Mouse (Mus musculus): Measurements from ENCODE around the gene Enpp1.
A peak's percentile ranks its signal among the peaks of the same experiment; 100 is the strongest.

The Enpp1 gene

GRCm38 (mm10) chr10:24711480-24712366 is at the start of gene Enpp1:
Gene Enpp1 (minus strand): TSS chr10:24712159.
- DNase-seq (ENCODE audit: low read depth, low spot score): peak; percentile 23

DNA sequence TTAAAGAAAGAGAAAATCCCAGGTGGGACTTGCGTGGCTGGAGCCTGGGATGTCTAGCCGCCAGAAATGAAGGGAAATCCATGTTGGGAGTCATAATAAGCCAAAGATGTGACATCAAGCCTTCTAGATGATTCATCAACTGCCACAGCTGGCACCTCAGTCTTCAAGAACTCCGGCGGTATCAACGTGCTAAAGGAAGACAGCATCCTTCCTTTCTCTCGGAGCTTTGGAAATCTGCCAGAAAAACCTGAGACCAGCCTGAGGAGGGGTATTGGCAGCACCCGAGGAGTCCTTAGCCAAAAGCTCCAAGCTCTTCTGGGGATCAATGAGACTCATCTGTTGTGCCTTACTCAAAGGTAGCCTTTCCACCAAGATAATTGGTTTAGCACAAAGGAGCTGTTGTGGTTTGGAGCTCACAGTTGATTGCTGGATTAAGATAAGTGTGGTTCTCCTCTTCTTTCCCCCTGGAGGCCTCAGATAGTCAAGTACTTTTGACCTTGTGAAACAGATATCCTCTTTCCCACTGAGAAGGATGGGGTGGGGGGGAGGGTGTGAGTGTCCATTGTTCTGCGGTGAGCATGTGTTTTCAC is 46.5 kb upstream of the Enpp1 start:
- no peak for DNase-seq (ENCODE audit: low read depth, low spot score)

DNA sequence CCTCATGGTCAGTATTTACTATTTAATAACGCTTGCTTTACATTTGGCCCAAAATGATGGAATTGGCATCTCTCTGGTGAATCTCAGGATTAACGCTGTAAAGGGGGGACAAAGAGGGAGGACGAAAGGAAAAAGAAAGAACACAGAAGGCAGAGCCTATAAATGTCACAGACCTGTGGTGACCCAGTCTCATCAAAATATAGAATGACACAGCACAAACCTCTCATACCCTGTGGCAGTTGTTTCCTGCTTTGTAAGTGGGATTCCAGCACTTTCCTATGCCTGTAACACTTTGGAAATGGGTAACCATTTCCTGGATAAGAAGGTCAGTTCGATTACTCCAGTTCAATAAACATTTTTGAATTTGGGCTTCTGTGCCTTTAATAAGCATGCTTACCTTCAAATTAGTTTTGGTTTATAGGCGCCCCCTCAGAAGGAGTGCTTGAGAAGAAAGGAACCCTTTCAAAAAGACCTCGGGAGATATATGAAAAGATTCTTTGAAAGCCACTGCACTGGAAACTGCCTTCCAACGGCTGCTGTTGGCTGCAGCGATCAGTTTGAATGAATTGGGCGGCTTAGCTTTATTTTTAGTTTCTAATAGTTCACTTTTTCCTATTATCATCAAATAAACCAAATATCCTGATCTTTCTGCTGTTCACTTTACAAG is 43.0 kb upstream of the Enpp1 start:
- no peak for DNase-seq (ENCODE audit: low read depth, low spot score)

DNA sequence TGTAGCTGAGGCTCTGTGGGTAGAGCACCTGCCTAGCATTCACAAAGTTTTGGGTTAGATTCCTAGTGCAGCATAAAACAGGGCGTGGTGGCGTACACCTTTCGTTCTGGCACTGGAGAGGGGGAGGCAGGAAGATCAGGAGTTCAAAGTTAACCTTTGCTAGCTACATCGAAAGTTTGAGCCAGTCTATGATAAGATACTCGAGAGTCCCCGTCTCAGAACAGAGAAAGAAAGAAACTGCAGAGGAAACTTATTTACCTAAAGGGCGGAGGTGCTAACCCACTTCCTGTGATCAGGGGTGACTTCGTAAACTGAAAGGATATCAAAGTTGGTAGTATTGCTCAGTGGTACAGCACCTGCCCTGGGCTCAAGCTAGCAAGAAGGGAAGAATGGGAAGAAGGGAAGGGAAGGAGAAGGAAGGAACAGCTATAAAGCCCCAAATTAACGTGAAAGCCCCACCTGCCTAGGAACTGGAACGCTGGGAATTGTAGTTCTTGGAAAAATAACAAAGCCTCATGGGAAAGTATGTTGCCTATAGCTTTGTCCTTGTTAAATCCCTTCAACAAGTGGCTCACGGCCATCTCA is 42.4 kb upstream of the Enpp1 start:
- no peak for DNase-seq (ENCODE audit: low read depth, low spot score)

DNA sequence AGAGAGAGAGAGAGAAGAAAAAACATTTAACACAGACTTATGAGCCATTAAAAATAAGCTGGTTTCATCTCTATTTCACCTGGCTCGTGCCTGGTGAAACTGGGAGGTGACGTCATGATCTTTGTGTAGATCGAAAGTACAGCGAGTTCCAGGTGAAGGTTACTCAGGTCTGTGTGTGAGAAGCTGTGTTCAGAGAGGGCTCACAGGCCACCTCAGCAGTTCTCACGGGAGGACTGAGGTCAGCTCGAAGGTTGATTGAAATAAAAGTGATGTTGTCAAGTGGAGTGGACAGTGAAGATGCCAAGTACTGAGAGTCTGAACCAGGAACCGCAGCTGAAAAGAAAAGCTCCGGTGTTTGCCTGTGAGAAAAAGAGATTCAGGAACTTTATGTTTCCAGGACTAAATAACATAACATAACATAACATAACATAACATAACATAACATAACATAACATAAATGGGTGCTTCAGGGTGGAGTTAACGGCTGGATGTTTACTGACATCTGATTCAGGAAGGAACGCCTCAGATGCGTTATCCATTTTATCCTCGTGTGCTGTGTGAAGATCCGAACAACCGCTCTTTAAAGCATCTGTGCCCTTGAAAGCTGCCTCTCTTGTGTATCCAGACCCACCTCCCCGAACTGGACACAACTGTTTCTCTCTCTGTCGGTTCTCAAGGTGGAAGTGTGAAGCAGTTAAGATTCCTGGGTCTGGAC is 41.7 kb upstream of the Enpp1 start:
- DNase-seq (ENCODE audit: low read depth, low spot score): no peak

DNA sequence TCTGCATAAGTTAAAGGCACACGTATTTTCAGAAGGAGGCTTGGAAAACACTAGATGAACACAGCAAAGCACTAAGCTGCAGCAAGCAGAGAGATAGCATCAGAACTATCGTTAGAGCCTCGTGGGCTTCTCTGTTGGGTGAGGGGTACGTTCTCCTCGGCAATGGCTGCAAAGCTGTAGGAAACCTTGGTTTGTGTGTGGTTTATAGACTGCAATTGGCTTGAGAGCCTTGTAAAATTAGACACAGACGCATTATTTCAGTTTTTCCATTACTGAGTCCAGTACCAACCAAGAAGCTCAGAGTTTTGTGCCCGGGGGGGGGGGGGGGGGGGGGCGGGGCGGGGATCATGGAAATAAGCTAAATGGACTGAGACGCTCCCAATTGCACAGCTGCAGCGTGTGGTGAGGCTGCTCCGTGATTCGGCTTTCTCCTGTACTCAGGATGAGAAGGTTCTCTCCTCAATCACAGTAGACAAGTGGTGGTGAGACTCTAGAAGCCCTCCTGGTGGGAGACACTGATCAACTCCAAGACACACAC is 31.1 kb upstream of the Enpp1 start:
- DNase-seq (ENCODE audit: low read depth, low spot score): no peak

- no peak for DNase-seq (ENCODE audit: low read depth, low spot score)
Measured at GRCm38 (mm10) chr10:24741229-24742198, 29.6 kb upstream of the Enpp1 start.

DNA sequence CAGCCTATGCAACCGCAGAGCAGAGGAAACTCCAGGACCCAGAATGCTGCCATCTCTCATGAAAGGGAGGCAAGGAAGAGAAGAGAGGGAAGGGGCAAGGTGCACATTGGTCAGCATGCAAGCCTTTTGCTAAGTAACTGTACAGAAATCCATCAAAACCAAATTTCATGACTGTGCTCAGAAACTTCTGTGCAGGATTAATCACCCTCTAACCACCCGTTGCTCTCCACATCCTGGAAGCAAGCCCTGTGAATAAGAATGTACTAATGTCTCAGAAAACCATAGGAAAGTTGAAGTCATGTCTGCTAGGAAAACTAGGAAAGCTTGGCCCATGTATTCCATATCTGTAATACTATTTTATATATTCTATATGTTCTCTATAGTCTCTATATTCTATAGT is 27.2 kb upstream of the Enpp1 start:
- no peak for DNase-seq (ENCODE audit: low read depth, low spot score)

DNA sequence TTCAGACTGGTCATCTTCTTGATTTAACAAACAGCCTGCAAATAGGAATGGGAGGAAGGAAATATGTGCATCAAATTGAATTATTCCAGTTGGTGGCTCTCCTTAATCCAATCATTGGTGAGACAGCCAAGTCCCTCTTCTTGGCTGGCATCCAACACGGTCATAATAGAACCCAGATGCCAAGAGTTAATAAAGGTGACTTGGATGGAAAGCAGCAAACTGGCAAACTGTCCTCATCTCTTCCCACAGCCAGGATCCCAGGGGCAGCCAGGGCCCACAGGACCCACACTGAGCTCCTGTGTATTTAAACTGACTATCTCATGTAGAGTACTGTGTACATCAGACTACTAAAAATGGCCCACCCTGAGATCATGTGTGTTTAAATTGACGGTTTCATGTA is 26.5 kb upstream of the Enpp1 start:
- DNase-seq (ENCODE audit: low read depth, low spot score): no peak

DNA sequence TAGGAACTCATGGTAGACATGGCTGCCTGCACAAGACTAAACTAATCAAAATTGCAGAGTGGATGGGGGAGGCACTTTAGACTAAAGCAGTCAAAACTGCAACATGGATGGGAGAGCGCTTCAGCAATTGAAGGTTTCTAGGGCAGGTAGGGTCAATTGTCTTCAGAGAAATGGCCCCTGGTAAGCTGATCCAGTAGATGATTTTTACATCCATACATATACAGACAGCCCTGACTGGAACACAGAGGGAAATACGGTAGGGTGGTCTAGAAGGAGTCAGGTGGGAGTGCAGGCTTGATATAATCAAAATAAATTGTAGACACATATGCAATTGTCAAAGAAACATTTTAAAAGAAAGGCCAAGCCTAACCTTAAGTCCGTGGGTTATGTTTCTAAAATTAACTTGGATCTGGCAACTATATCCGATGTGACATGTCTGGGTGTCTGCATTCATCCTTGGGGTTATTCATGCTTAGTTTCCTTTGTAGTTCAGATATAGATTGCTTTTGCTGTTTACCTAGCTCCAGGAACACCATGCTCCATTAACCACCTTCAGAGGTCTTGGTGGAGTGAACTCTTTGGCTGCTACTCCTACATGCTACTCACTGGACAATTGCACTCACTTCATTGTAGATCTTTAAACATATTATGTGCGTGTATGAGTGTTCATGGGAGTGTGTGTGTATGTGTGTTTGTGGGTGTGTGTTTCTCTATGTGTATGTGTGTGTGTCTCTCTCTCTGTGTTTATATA is 23.2 kb upstream of the Enpp1 start:
- DNase-seq (ENCODE audit: low read depth, low spot score): no peak

DNA sequence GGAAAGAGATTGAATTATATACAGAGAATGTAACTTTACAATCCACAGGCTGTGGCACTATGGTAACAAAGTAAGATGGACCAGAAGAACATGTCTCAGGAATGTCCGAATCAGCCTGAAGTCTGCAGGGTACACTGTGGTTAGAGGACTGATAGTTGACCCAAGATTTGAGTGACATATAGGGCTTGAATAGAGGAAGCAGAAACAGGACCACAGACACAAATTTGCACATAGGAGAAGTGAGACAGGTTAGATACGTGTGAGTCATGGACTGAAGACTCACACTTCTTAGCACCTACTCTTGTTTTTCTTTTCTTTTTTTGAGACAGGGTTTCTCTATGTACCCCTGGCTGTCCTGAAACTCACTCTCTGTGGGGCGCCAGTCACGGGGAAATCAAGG is 15.5 kb upstream of the Enpp1 start:
- no peak for DNase-seq (ENCODE audit: low read depth, low spot score)

- DNase-seq (ENCODE audit: low read depth, low spot score): no peak
Measured at GRCm38 (mm10) chr10:24725197-24725596, 13.2 kb upstream of the Enpp1 start.

DNA sequence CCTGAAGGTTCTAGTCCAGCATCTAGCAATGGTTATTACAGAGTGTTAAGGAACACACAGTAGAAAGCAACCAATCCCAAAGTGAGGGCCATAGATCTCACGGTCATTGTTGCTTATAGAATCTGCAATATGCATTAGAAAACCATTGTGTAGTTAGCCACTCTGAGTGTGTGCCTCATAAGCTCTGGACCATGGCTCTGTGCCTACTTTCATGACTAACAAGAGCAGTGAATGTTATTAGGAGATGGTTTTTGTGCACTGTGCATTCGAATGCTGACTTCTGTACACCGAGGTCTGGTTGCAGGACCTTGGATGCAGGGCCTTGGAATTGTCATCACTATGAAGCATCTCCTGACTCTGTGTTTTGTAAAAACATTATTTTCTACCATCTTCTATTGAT is 9.9 kb upstream of the Enpp1 start:
- DNase-seq (ENCODE audit: low read depth, low spot score): no peak

- DNase-seq (ENCODE audit: low read depth, low spot score): no peak
Measured at GRCm38 (mm10) chr10:24719383-24719782, 7.4 kb upstream of the Enpp1 start.

DNA sequence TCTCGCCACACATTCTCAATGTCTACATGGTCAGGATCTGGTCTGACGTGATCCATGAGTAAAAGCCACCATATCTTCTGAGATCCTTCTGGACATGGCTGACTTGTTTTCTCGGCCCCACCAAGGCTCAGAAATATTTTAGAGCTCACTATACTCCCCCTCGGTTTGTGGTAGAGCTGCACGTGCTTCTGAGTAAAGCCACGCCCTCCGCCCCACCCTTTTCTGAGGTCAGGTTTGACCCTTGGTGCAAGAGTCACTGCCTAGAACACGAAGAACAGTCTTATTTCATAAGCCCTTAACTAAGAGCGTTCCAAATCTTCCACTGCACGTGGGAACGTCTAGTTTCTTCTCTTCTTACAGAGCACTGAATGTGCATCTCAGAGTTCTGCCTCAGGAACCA is 6.8 kb upstream of the Enpp1 start:
- DNase-seq (ENCODE audit: low read depth, low spot score): no peak

DNA sequence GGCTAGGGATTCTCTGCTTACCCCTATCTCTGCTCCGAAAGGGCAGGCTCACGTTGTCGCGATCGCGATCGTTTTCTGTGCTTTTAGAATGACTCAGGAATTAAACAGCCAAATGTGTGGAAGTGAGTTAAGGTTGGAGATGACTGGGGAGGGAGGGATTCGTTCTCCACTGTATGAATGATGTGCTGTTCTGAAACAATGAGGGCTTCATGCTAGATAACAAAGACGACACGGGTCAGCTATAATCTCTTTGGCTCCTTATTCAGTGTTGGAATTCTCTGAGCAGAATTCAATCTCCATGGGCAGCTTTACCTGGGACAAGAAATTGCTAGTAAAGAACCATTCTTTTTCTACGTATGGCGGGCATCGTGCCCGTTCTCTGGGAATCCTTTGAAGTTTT is 6.1 kb upstream of the Enpp1 start:
- no peak for DNase-seq (ENCODE audit: low read depth, low spot score)

DNA sequence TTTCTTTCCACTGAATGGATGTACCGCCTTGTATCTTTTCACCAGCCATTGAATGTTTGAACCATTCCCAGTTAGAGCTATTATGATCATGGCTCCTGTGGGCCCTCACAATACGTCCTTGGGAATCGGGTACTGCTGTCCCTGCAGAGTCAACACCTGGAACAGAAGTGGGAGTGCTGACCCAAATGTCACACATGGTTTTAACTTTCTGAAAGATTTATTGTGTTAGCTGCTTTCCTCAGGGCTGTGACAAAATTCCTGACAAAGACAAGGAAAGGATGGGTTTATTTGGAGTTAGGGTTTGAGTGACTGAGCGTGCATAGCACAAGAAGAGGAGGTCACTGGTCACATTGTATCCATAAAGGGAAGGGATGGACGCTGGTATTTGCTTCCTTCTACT is 4.3 kb upstream of the Enpp1 start:
- no peak for DNase-seq (ENCODE audit: low read depth, low spot score)

- no peak for DNase-seq (ENCODE audit: low read depth, low spot score)
Measured at GRCm38 (mm10) chr10:24712901-24713300, 942 bp upstream of the Enpp1 start.

GRCm38 (mm10) chr10:24712367-24712761 is 405 bp upstream of the Enpp1 start:
- no peak for DNase-seq (ENCODE audit: low read depth, low spot score)

DNA sequence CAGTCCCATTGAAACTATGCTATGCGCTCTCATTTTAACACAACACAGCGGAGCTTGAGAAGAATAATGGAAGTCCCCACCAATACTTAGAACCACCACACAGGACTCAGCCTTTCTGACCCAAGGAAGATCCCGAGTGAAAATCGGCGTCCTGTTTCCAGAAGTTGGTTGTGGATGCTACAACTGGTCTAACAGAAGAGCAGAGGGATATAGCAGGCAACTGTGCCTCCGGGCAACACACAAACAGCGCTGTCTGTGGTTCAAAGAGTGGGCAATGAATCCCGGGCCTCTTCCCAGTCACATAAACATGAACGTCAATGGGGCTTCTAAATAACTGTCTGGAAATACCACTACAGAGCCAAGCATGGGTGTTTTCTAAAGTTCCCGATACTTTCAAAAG is 888 bp downstream of the Enpp1 start:
- DNase-seq (ENCODE audit: low read depth, low spot score): no peak

Measured in skeletal muscle tissue, adult 2 months (tissue).